Mouse (Mus musculus) neural tube, embryonic 15.5 days (tissue): Measurements from ENCODE around the gene Sh3glb1. TPM values are rescaled to one million over a fixed set of nuclear protein-coding genes. Genes with fewer than 3 reads are reported as not detected.

Source experiments
- ATAC-seq: fragments of 200-750 bp; cut with Nextera tagmentation; 2 replicates; pipeline ENCODE4 v1.8.0; 2017; ENCODE audit warnings: mild to moderate bottlenecking, moderate TSS enrichment, moderate library complexity; ENCODE audit not compliant: low FRiP score
- H3K27ac ChIP-seq: fragments of 300-500 bp; sonication (generic); replicated peaks from 2 replicates; pipeline ENCODE4 v1.5.1; 2015; ENCODE audit warnings: mild to moderate bottlenecking, inconsistent platforms
- H3K27me3 ChIP-seq: fragments of 300-500 bp; sonication (generic); replicated peaks from 2 replicates; pipeline ENCODE4 v1.6.1; 2015; ENCODE audit warnings: inconsistent platforms
- H3K36me3 ChIP-seq: fragments of 300-500 bp; sonication (generic); 2 replicates; pipeline ENCODE4 v1.6.1; 2015; ENCODE audit warnings: inconsistent platforms
- H3K4me1 ChIP-seq: fragments of 300-500 bp; sonication (generic); 2 replicates; pipeline ENCODE4 v1.6.1; 2015; ENCODE audit warnings: inconsistent platforms
- H3K4me2 ChIP-seq: fragments of 300-500 bp; sonication (generic); 2 replicates; pipeline ENCODE4 v1.6.1; 2015; ENCODE audit warnings: inconsistent platforms, mild to moderate bottlenecking, moderate library complexity
- H3K4me3 ChIP-seq: fragments of 300-500 bp; sonication (generic); replicated peaks from 2 replicates; pipeline ENCODE4 v1.5.1; 2015; ENCODE audit warnings: mild to moderate bottlenecking, inconsistent platforms
- H3K9ac ChIP-seq: fragments of 300-500 bp; sonication (generic); replicated peaks from 2 replicates; pipeline ENCODE4 v1.6.1; 2015; ENCODE audit warnings: mild to moderate bottlenecking, inconsistent platforms
- H3K9me3 ChIP-seq: fragments of 300-500 bp; sonication (generic); replicated peaks from 2 replicates; pipeline ENCODE4 v1.6.1; 2016; ENCODE audit warnings: inconsistent platforms
- WGBS: fragments of 180-500 bp; shearing (Covaris S2); methylation state at CpG from one replicate; pipeline ENCODE4 v1.1.7; 2015; ENCODE audit warnings: mixed read lengths; 5-methylcytosine and 5-hydroxymethylcytosine counted together
- polyA plus RNA-seq: library from polyadenylated mRNA; unstranded; fragments of >200 nt; fragmentation: Nextera tagmentation; extraction: Ambion mirVana; gene quantifications from 2 replicates; pipeline ENCODE4 v1.2.1, GENCODE M21; 2015

Gene Sh3glb1
- polyA plus RNA-seq, 1 experiment from 2014 or later = 114 TPM

- Histone ChIP-seq H3K9me3 (no peaks in the 10 kb centered on the region), H3K4me1 (no peaks in the 10 kb centered on the region), H3K4me2 (no peak overlapping the region), H3K9ac (no peak overlapping the region), H3K27ac (no peak overlapping the region), H3K36me3 (no peaks in the 10 kb centered on the region), H3K4me3 (no peak overlapping the region), H3K27me3 (no peaks in the 10 kb centered on the region)
- WGBS = 84% methylated on average over 5 of the region's 5 CpGs
- no peak for ATAC-seq
Observed at GRCm38 (mm10) chr3:144635236-144635635, 84.9 kb downstream of the Sh3glb1 start.

Other genes starting within 250 kb of the Sh3glb1 start
- gene Hs2st1, start 150.2 kb downstream of the Sh3glb1 start, polyA plus RNA-seq = 13.6 and 14.4 TPM in 2 replicates
- 598 and 611 TPM in 2 replicates for gene Selenof, start 150.0 kb downstream of the Sh3glb1 start, polyA plus RNA-seq
- 0.27 and 0.79 TPM in 2 replicates for gene Clca3a1, start 40.6 kb upstream of the Sh3glb1 start, polyA plus RNA-seq
- 0.13 and 1.00 TPM in 2 replicates for gene Clca3a2, start 99.2 kb upstream of the Sh3glb1 start, polyA plus RNA-seq
- 0.31 TPM in 1 of 2 replicates, not detected in the other for gene Clca3b, start 129.0 kb upstream of the Sh3glb1 start, polyA plus RNA-seq
- gene Clca4b, start 212.2 kb upstream of the Sh3glb1 start, polyA plus RNA-seq = not detected in 2 replicates